Mouse (Mus musculus): ENCODE data around the gene Nadk2. TPM values are rescaled to one million over a fixed set of nuclear protein-coding genes. Genes with fewer than 3 reads are reported as not detected.

The Nadk2 gene
- polyA plus RNA-seq (2017; shearing (Covaris generic)): 10 to 100 TPM; 16.0 to 20.4 TPM

GRCm38 (mm10) chr15:9070912-9071555 lies at the start of gene Nadk2:
Nadk2 (plus strand) TSS chr15:9071260.

GRCm38 (mm10) chr15:9140252-9140680 lies 69.2 kb downstream of the Nadk2 start, which contains the start of gene Lmbrd2:
Lmbrd2 (plus strand) TSS chr15:9140550.

DNA sequence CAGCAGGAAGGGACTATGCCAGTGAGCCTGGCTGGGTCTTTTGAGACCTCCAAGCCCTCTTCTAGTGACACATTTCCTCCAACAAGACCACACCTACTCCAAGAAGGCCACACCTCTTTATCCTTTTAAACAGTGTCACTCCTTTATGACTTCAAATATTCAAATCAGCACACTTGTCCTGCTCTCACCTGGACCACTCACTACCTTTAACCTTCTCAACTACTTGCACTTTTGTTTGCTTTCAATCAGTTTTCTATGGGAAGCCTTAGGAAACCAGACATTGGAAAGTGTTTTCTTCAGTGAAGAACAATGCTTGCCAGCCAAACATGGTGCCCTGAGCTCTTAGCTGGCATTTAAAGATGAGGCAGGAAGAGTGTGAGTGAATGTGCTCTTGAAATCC lies 84.3 kb downstream of the Nadk2 start, which contains the start of gene Skp2:
TSS of gene Skp2 (minus strand) at position 101 of the 400 bp plus-strand sequence.

Other genes starting within 250 kb of the Nadk2 start
- under 1 TPM; 0.13 to 0.45 TPM for gene Ranbp3l, start 103.3 kb upstream of the Nadk2 start, polyA plus RNA-seq (2017; shearing (Covaris generic))
- 1 to 10 TPM; 1.9 to 3.5 TPM for gene Lmbrd2, start 69.3 kb downstream of the Nadk2 start, polyA plus RNA-seq (2017; shearing (Covaris generic))
- gene Skp2, start 84.2 kb downstream of the Nadk2 start, polyA plus RNA-seq (2017; shearing (Covaris generic)): 1 to 10 TPM; 3.7 to 5.7 TPM
- gene Ugt3a1, start 205.6 kb downstream of the Nadk2 start, polyA plus RNA-seq (2017; shearing (Covaris generic)): under 1 TPM in 1 of 2 experiments, not detected in 1; 0.74 TPM

Data from activated CD4-positive, CD25-positive, alpha-beta regulatory T cell (primary cell).